16 mouse cellular contexts compared by ENCODE assay signal in the genomic region with DNA sequence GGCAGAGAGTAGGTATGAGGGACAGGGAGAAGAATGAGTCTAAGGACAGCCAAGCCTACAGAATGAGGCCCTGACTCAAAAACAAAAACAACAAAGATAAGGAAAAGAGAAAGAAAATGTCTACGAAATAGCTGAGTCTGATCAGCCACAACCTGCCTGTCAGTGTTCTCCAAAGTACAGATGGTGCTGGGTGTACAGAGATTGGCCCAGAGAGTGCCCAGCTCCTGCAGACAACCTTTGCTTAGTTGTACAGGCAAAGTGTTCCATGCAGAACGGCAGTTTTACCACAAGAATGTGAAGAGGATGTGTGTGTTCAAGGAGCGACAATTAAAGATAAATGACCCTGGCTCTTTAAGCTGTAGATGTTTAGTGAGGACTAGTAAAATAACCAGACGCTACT.
"Had no signal": no experiment of that assay in that cellular context is flagged by ENCODE, and none has a peak within 500 bp of the region (broad histone marks: within the 10 kb centered on the region; RNA-seq: fewer than 3 reads in every experiment).

No protein-coding gene starts in this region.

- H3K4me3 ChIP-seq: lung, embryonic 15.5 days; midbrain, embryonic 13.5 days; midbrain, embryonic 15.5 days; neural tube, embryonic 12.5 days; stomach, embryonic 15.5 days had no signal

- H3K27ac ChIP-seq: lung, embryonic 15.5 days; macrophage; midbrain, embryonic 13.5 days; midbrain, embryonic 15.5 days; neural tube, embryonic 12.5 days; stomach, embryonic 15.5 days; stomach, postnatal 0 days had no signal

- ATAC-seq: liver, postnatal 0 days; lung, postnatal 0 days; midbrain, embryonic 13.5 days; midbrain, embryonic 15.5 days had no signal

- DNase-seq: liver, postnatal 0 days; lung, adult 2 months; lung, postnatal 14 days; lung, postnatal 36 days; right cerebral cortex, postnatal 14 days; thymus, adult 2 months; thymus, postnatal 25 days; thymus, postnatal 4 days had no signal
